Mouse (Mus musculus): Measurements from ENCODE around the gene Dpysl5. TPM values are rescaled to one million over a fixed set of nuclear protein-coding genes. Genes with fewer than 3 reads are reported as not detected.

Gene Dpysl5
- polyA plus RNA-seq (2015; fragmentation: Nextera tagmentation; extraction: Ambion mirVana) = 5.1 and 5.9 TPM in 2 replicates

- Histone ChIP-seq H3K4me2 (replicated peaks) (peak within 1 kb of the TSS; percentile 91), H3K4me3 (peak within 1 kb of the TSS; percentile 57), H3K27me3 (peaks cover 76% of the 10 kb centered on the region), H3K4me1 (peaks cover 29% of the 10 kb centered on the region), H3K9me3 (no peaks in the 10 kb centered on the region), H3K27ac (no peak within 1 kb of the TSS), H3K9ac (peak within 1 kb of the TSS; percentile 67), H3K36me3 (no peaks in the 10 kb centered on the region)
- WGBS = under 1% methylated on average over 71 of the region's 71 CpGs
- peak; percentile 91 for ATAC-seq (ENCODE audit: low FRiP score, low read depth)
Measured at GRCm38 (mm10) chr5:30711147-30712001, at the start of gene Dpysl5. TSS of gene Dpysl5 (plus strand) at chr5:30711564.

GRCm38 (mm10) chr5:30665360-30665759 lies 46.0 kb upstream of the Dpysl5 start:
- no peak overlapping the region for H3K4me2 ChIP-seq (replicated peaks)
- no peak overlapping the region for H3K4me3 ChIP-seq
- peaks cover 28% of the 10 kb centered on the region for H3K4me1 ChIP-seq
- H3K36me3 ChIP-seq = peaks cover 18% of the 10 kb centered on the region
- no peak for ATAC-seq (ENCODE audit: low FRiP score, low read depth)
- H3K27me3 ChIP-seq = no peaks in the 10 kb centered on the region
- 0 out of 2 replicates have a peak, but pooled peaks cover 7% of the 10 kb centered on the region for H3K9me3 ChIP-seq
- H3K9ac ChIP-seq = no peak overlapping the region
- 85% methylated on average over 9 of the region's 9 CpGs for WGBS
- no peak overlapping the region for H3K27ac ChIP-seq

GRCm38 (mm10) chr5:30665968-30666367 lies 45.4 kb upstream of the Dpysl5 start:
- ATAC-seq (ENCODE audit: low FRiP score, low read depth) = no peak
- peak overlapping the region; percentile 67 for H3K9ac ChIP-seq
- 58% methylated on average over 6 of the region's 6 CpGs for WGBS

GRCm38 (mm10) chr5:30666391-30667195 lies 44.8 kb upstream of the Dpysl5 start, which contains the start of gene Cenpa:
TSS of gene Cenpa (plus strand) at chr5:30666777.
- no peaks in the 10 kb centered on the region for H3K9me3 ChIP-seq
- H3K27me3 ChIP-seq = no peaks in the 10 kb centered on the region
- ATAC-seq (ENCODE audit: low FRiP score, low read depth) = peak; percentile 97
- peak within 1 kb of the TSS; percentile 85 for H3K27ac ChIP-seq
- peak within 1 kb of the TSS; percentile 83 for H3K9ac ChIP-seq
- peaks cover 28% of the 10 kb centered on the region for H3K4me1 ChIP-seq
- under 1% methylated on average over 40 of the region's 40 CpGs for WGBS
- peak within 1 kb of the TSS; percentile 83 for H3K4me2 ChIP-seq (replicated peaks)
- peak within 1 kb of the TSS; percentile 87 for H3K4me3 ChIP-seq
- H3K36me3 ChIP-seq = peaks cover 30% of the 10 kb centered on the region

More at GRCm38 (mm10) chr5:30665968-30666367, 45.4 kb upstream of the Dpysl5 start:
- peaks cover 24% of the 10 kb centered on the region for H3K36me3 ChIP-seq
- peak overlapping the region; percentile 83 for H3K4me2 ChIP-seq (replicated peaks)
- H3K4me1 ChIP-seq = peaks cover 28% of the 10 kb centered on the region
- no peaks in the 10 kb centered on the region for H3K27me3 ChIP-seq
- 0 out of 2 replicates have a peak, but pooled peaks cover 1% of the 10 kb centered on the region for H3K9me3 ChIP-seq
- peak overlapping the region; percentile 85 for H3K27ac ChIP-seq
- H3K4me3 ChIP-seq = peak overlapping the region; percentile 87

GRCm38 (mm10) chr5:30667215-30667614 lies 44.1 kb upstream of the Dpysl5 start:
- Histone ChIP-seq H3K4me1 (peaks cover 28% of the 10 kb centered on the region), H3K9me3 (no peaks in the 10 kb centered on the region), H3K9ac (peak overlapping the region; percentile 83), H3K27ac (peak overlapping the region; percentile 69; the same call in 1 of the 2 replicates), H3K36me3 (peaks cover 36% of the 10 kb centered on the region), H3K4me2 (replicated peaks) (peak overlapping the region; percentile 83), H3K27me3 (no peaks in the 10 kb centered on the region), H3K4me3 (peak overlapping the region; percentile 87)
- no peak for ATAC-seq (ENCODE audit: low FRiP score, low read depth)
- under 1% methylated on average over 13 of the region's 13 CpGs for whole genome bisulfite sequencing

- WGBS = 3% methylated on average over 3 of the region's 3 CpGs
- Histone ChIP-seq H3K27ac (no peak overlapping the region), H3K4me3 (peak overlapping the region; percentile 87)
Measured at GRCm38 (mm10) chr5:30667686-30668085, 43.7 kb upstream of the Dpysl5 start.

GRCm38 (mm10) chr5:30668637-30669495 lies 42.5 kb upstream of the Dpysl5 start:
- Histone ChIP-seq H3K36me3 (peaks cover 53% of the 10 kb centered on the region), H3K9me3 (no peaks in the 10 kb centered on the region), H3K9ac (no peak overlapping the region), H3K4me1 (peaks cover 28% of the 10 kb centered on the region), H3K4me2 (replicated peaks) (peak overlapping the region; percentile 83), H3K27ac (no peak overlapping the region), H3K4me3 (no peak overlapping the region; the same call in none of the 2 replicates), H3K27me3 (no peaks in the 10 kb centered on the region)
- WGBS = 91% methylated on average over 9 of the region's 9 CpGs
- no peak for ATAC-seq (ENCODE audit: low FRiP score, low read depth)

More at GRCm38 (mm10) chr5:30667686-30668085, 43.7 kb upstream of the Dpysl5 start:
- no peak for ATAC-seq (ENCODE audit: low FRiP score, low read depth)
- peak overlapping the region; percentile 83 for H3K4me2 ChIP-seq (replicated peaks)
- peaks cover 28% of the 10 kb centered on the region for H3K4me1 ChIP-seq
- no peaks in the 10 kb centered on the region for H3K9me3 ChIP-seq
- peak overlapping the region; percentile 83 for H3K9ac ChIP-seq
- H3K36me3 ChIP-seq = peaks cover 41% of the 10 kb centered on the region
- no peaks in the 10 kb centered on the region for H3K27me3 ChIP-seq

- Histone ChIP-seq H3K4me3 (no peak overlapping the region), H3K9me3 (no peaks in the 10 kb centered on the region), H3K36me3 (peaks cover 58% of the 10 kb centered on the region), H3K27ac (no peak overlapping the region), H3K4me2 (replicated peaks) (peak overlapping the region; percentile 83; the same call in 1 of the 2 replicates), H3K27me3 (no peaks in the 10 kb centered on the region), H3K4me1 (peaks cover 28% of the 10 kb centered on the region), H3K9ac (0 out of 2 replicates have a peak overlapping the region, but pooled peaks have one; percentile 8)
- no peak for ATAC-seq (ENCODE audit: low FRiP score, low read depth)
- 92% methylated on average over 3 of the region's 3 CpGs for WGBS
Measured at GRCm38 (mm10) chr5:30669496-30669830, 41.9 kb upstream of the Dpysl5 start.

GRCm38 (mm10) chr5:30670091-30670490 lies 41.3 kb upstream of the Dpysl5 start:
- Histone ChIP-seq H3K27me3 (no peaks in the 10 kb centered on the region), H3K4me1 (peaks cover 28% of the 10 kb centered on the region), H3K9me3 (no peaks in the 10 kb centered on the region), H3K4me2 (replicated peaks) (no peak overlapping the region), H3K27ac (no peak overlapping the region), H3K4me3 (no peak overlapping the region), H3K36me3 (peaks cover 62% of the 10 kb centered on the region), H3K9ac (no peak overlapping the region)
- WGBS = 93% methylated on average over 7 of the region's 7 CpGs
- no peak for ATAC-seq (ENCODE audit: low FRiP score, low read depth)

- WGBS = 83% methylated on average over 7 of the region's 7 CpGs
- Histone ChIP-seq H3K9ac (no peak overlapping the region), H3K36me3 (peaks cover 71% of the 10 kb centered on the region), H3K9me3 (no peaks in the 10 kb centered on the region), H3K4me1 (peaks cover 6% of the 10 kb centered on the region; the same call in 1 of the 2 replicates), H3K27me3 (no peaks in the 10 kb centered on the region), H3K4me3 (no peak overlapping the region), H3K4me2 (replicated peaks) (no peak overlapping the region), H3K27ac (no peak overlapping the region)
- no peak for ATAC-seq (ENCODE audit: low FRiP score, low read depth)
Measured at GRCm38 (mm10) chr5:30674001-30674400, 37.4 kb upstream of the Dpysl5 start.

GRCm38 (mm10) chr5:30676800-30677199 lies 34.6 kb upstream of the Dpysl5 start:
- WGBS = 85% methylated on average over 7 of the region's 7 CpGs
- no peak overlapping the region for H3K4me3 ChIP-seq
- no peak overlapping the region for H3K4me2 ChIP-seq (replicated peaks)
- no peak overlapping the region for H3K9ac ChIP-seq
- no peaks in the 10 kb centered on the region for H3K27me3 ChIP-seq
- no peak for ATAC-seq (ENCODE audit: low FRiP score, low read depth)
- H3K36me3 ChIP-seq = peaks cover 45% of the 10 kb centered on the region
- H3K27ac ChIP-seq = no peak overlapping the region
- no peaks in the 10 kb centered on the region for H3K4me1 ChIP-seq
- no peaks in the 10 kb centered on the region for H3K9me3 ChIP-seq

All from limb, embryonic 13.5 days (tissue).